Mouse (Mus musculus) cerebellum, adult 11 months (tissue): ENCODE measurements at regions not wholly inside any gene's neighbourhood (a gene's known extent, or its start where the extent isn't known, plus 50 kb on each side); places are given as distances from the start of the nearest gene placed in this dataset.

Experiments used
- DNase-seq: peaks from one replicate; pipeline ENCODE4 v3.0.0; 2022

GRCm38 (mm10) chr12:15937443-15938237, 120.9 kb upstream of the Trib2 start:
- no peak for DNase-seq

- DNase-seq = no peak
Observed at GRCm38 (mm10) chr12:15932067-15932466, 115.3 kb upstream of the Trib2 start.

GRCm38 (mm10) chr12:15931535-15931934, 114.8 kb upstream of the Trib2 start:
- DNase-seq = no peak

GRCm38 (mm10) chr12:15930155-15930554, 113.4 kb upstream of the Trib2 start:
- DNase-seq = no peak

GRCm38 (mm10) chr12:15929541-15929940, 112.8 kb upstream of the Trib2 start:
- no peak for DNase-seq

- DNase-seq = no peak
Observed at GRCm38 (mm10) chr12:15918291-15918690, 101.6 kb upstream of the Trib2 start.

GRCm38 (mm10) chr12:15912959-15913358, 96.2 kb upstream of the Trib2 start:
- no peak for DNase-seq

- DNase-seq = no peak
Observed at GRCm38 (mm10) chr12:15912491-15912890, 95.8 kb upstream of the Trib2 start.

GRCm38 (mm10) chr12:15911254-15911991, 94.7 kb upstream of the Trib2 start:
- DNase-seq = no peak

GRCm38 (mm10) chr12:15897539-15897938, 80.8 kb upstream of the Trib2 start:
- no peak for DNase-seq

GRCm38 (mm10) chr12:15896511-15896910, 79.8 kb upstream of the Trib2 start:
- DNase-seq = no peak

- DNase-seq = no peak
Observed at GRCm38 (mm10) chr12:15895215-15895614, 78.5 kb upstream of the Trib2 start.

GRCm38 (mm10) chr12:15890591-15890990, 73.9 kb upstream of the Trib2 start:
- no peak for DNase-seq

- DNase-seq = no peak
Observed at GRCm38 (mm10) chr12:15879907-15880430, 63.2 kb upstream of the Trib2 start.
